Mouse (Mus musculus) lung, postnatal 0 days (tissue): ENCODE measurements around the gene Fam149a.

Experiments
- CTCF ChIP-seq: IDR thresholded peaks from 2 replicates; pipeline ENCODE4 v1.5.1; 2016; ENCODE audit warnings: antibody characterized with exemption, mild to moderate bottlenecking
- EP300 ChIP-seq: IDR thresholded peaks from 2 replicates; pipeline ENCODE4 v1.6.1; 2016; ENCODE audit warnings: antibody characterized with exemption, mild to moderate bottlenecking, control low read depth

- TF ChIP-seq CTCF (no peak), EP300 (no peak)
Measured at GRCm38 (mm10) chr8:45308366-45308765, 73.7 kb downstream of the Fam149a start, which contains the start of gene Gm45753.
